Mouse (Mus musculus): ENCODE measurements around the gene Hrc. TPM values are rescaled to one million over a fixed set of nuclear protein-coding genes. Genes with fewer than 3 reads are reported as not detected.

The Hrc gene
- not detected in 2 replicates for polyA plus RNA-seq (2012; ENCODE audit: low replicate concordance)

GRCm38 (mm10) chr7:45335056-45335455, at the start of gene Hrc:
Gene Hrc, plus strand, starts transcription at chr7:45335290.

GRCm38 (mm10) chr7:45333431-45333982, 1.6 kb upstream of the Hrc start, which contains the start of gene Trpm4:
Gene Trpm4, minus strand, starts transcription at chr7:45333780.

GRCm38 (mm10) chr7:45366652-45367019, 31.5 kb downstream of the Hrc start, which contains the start of gene Ppfia3:
Gene Ppfia3, minus strand, starts transcription at chr7:45367019.

DNA sequence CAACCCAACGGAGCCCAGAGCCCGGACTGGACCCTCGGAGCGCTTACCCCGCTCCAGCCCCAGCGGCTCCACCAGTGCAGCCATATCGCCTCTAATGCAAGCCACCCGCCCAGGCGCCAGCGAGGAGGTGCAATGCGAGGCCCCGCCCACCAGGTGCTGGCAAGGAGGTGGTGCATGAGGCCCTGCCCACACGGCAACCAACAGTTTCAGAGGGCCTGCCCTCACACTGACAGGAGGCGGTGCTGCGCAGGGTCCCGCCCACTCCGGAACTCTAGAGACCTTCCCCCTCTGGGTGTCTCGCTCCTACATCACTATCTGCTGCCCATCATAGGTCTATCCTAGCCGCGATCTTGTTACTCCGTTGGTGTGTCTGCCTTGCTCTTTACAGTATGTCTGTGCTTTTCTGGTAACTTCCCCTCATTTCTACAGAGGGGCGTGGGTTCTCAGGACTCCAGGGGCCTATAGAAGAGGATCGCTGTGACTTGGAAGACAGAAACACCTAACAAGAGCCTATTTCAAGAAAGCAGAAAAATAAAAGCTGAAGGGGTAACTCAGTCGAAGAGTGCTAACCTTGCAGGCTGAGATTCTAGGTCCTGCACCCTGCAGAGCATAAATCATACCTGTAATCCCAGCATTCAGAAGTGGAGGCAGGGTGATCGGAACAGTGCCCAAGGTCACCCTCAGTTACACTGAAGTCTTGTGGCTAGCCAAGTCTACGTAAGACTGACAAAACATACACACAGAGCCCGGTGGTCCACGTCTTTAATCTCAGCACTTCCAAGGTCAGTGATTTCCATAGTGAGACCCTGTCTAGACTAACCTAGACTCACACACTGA, 35.6 kb downstream of the Hrc start, which contains the start of gene Lin7b:
TSS of gene Lin7b (minus strand) at position 109 of the 837 bp plus-strand sequence.

Other genes with a start within 250 kb of the Hrc start
- gene Rcn3, start 243.1 kb upstream of the Hrc start, polyA plus RNA-seq (2012; ENCODE audit: low replicate concordance), result 45.4 and 68.2 TPM in 2 replicates
- gene Fcgrt, start 231.4 kb upstream of the Hrc start, polyA plus RNA-seq (2012; ENCODE audit: low replicate concordance), result 210 and 322 TPM in 2 replicates
- gene Rps11, start 210.9 kb upstream of the Hrc start, polyA plus RNA-seq (2012; ENCODE audit: low replicate concordance), result 79.7 and 146 TPM in 2 replicates
- 6,038 and 6,758 TPM in 2 replicates for gene Rpl13a, start 206.5 kb upstream of the Hrc start, polyA plus RNA-seq (2012; ENCODE audit: low replicate concordance)
- 0.59 and 3.0 TPM in 2 replicates for gene Gm45713, start 199.1 kb upstream of the Hrc start, polyA plus RNA-seq (2012; ENCODE audit: low replicate concordance)
- gene Flt3l, start 198.9 kb upstream of the Hrc start, polyA plus RNA-seq (2012; ENCODE audit: low replicate concordance), result 106 and 107 TPM in 2 replicates
- gene Pih1d1, start 181.0 kb upstream of the Hrc start, polyA plus RNA-seq (2012; ENCODE audit: low replicate concordance), result 35.7 and 44.2 TPM in 2 replicates
- 98.2 and 154 TPM in 2 replicates for gene Aldh16a1, start 180.7 kb upstream of the Hrc start, polyA plus RNA-seq (2012; ENCODE audit: low replicate concordance)
- gene Slc17a7, start 171.3 kb upstream of the Hrc start, polyA plus RNA-seq (2012; ENCODE audit: low replicate concordance), result 0.10 and 0.24 TPM in 2 replicates
- 0.10 TPM in 1 of 2 replicates, not detected in the other for gene Gfy, start 155.7 kb upstream of the Hrc start, polyA plus RNA-seq (2012; ENCODE audit: low replicate concordance)
- gene Pth2, start 154.3 kb upstream of the Hrc start, polyA plus RNA-seq (2012; ENCODE audit: low replicate concordance), result not detected in 2 replicates
- 0.47 and 0.54 TPM in 2 replicates for gene Ccdc155, start 130.4 kb upstream of the Hrc start, polyA plus RNA-seq (2012; ENCODE audit: low replicate concordance)
- 13.5 and 29.6 TPM in 2 replicates for gene Dkkl1, start 123.1 kb upstream of the Hrc start, polyA plus RNA-seq (2012; ENCODE audit: low replicate concordance)
- gene Tead2, start 119.5 kb upstream of the Hrc start, polyA plus RNA-seq (2012; ENCODE audit: low replicate concordance), result 0.09 and 0.62 TPM in 2 replicates
- 1,076 and 1,868 TPM in 2 replicates for gene Cd37, start 96.2 kb upstream of the Hrc start, polyA plus RNA-seq (2012; ENCODE audit: low replicate concordance)
- not detected in 2 replicates for gene Slc6a16, start 94.2 kb upstream of the Hrc start, polyA plus RNA-seq (2012; ENCODE audit: low replicate concordance)
- gene Slc6a21, start 57.8 kb upstream of the Hrc start, polyA plus RNA-seq (2012; ENCODE audit: low replicate concordance), result 0.34 and 0.58 TPM in 2 replicates
- 6.9 and 12.1 TPM in 2 replicates for gene Trpm4, start 1.5 kb upstream of the Hrc start, polyA plus RNA-seq (2012; ENCODE audit: low replicate concordance)
- 0.28 and 2.0 TPM in 2 replicates for gene Ppfia3, start 31.7 kb downstream of the Hrc start, polyA plus RNA-seq (2012; ENCODE audit: low replicate concordance)
- 0.53 TPM in 1 of 2 replicates, not detected in the other for gene Lin7b, start 35.3 kb downstream of the Hrc start, polyA plus RNA-seq (2012; ENCODE audit: low replicate concordance)
- gene Snrnp70, start 60.5 kb downstream of the Hrc start, polyA plus RNA-seq (2012; ENCODE audit: low replicate concordance), result 628 and 1,029 TPM in 2 replicates
- gene Kcna7, start 70.4 kb downstream of the Hrc start, polyA plus RNA-seq (2012; ENCODE audit: low replicate concordance), result not detected in 2 replicates
- gene Ntf5, start 78.4 kb downstream of the Hrc start, polyA plus RNA-seq (2012; ENCODE audit: low replicate concordance), result 0.08 and 0.28 TPM in 2 replicates
- not detected in 2 replicates for gene Lhb, start 85.5 kb downstream of the Hrc start, polyA plus RNA-seq (2012; ENCODE audit: low replicate concordance)
- gene Gys1, start 99.6 kb downstream of the Hrc start, polyA plus RNA-seq (2012; ENCODE audit: low replicate concordance), result 15.9 and 25.8 TPM in 2 replicates
- 87.7 and 154 TPM in 2 replicates for gene Ruvbl2, start 102.8 kb downstream of the Hrc start, polyA plus RNA-seq (2012; ENCODE audit: low replicate concordance)
- gene Ftl1, start 124.6 kb downstream of the Hrc start, polyA plus RNA-seq (2012; ENCODE audit: low replicate concordance), result 6,376 and 13,145 TPM in 2 replicates
- gene Bax, start 131.6 kb downstream of the Hrc start, polyA plus RNA-seq (2012; ENCODE audit: low replicate concordance), result 173 and 185 TPM in 2 replicates
- gene Tulp2, start 146.6 kb downstream of the Hrc start, polyA plus RNA-seq (2012; ENCODE audit: low replicate concordance), result not detected in 2 replicates
- not detected in 2 replicates for gene Gm45808, start 151.5 kb downstream of the Hrc start, polyA plus RNA-seq (2012; ENCODE audit: low replicate concordance)
- gene Dhdh, start 153.5 kb downstream of the Hrc start, polyA plus RNA-seq (2012; ENCODE audit: low replicate concordance), result 0.81 and 2.1 TPM in 2 replicates
- gene Nucb1, start 175.1 kb downstream of the Hrc start, polyA plus RNA-seq (2012; ENCODE audit: low replicate concordance), result 224 and 245 TPM in 2 replicates
- 60.5 and 214 TPM in 2 replicates for gene Ppp1r15a, start 191.0 kb downstream of the Hrc start, polyA plus RNA-seq (2012; ENCODE audit: low replicate concordance)
- 0.77 and 1.2 TPM in 2 replicates for gene Plekha4, start 191.0 kb downstream of the Hrc start, polyA plus RNA-seq (2012; ENCODE audit: low replicate concordance)
- gene Hsd17b14, start 219.6 kb downstream of the Hrc start, polyA plus RNA-seq (2012; ENCODE audit: low replicate concordance), result 0.28 and 0.90 TPM in 2 replicates
- gene Bcat2, start 234.9 kb downstream of the Hrc start, polyA plus RNA-seq (2012; ENCODE audit: low replicate concordance), result 14.0 and 38.4 TPM in 2 replicates

All from hematopoietic multipotent progenitor cell, adult 10-12 weeks (in vitro differentiated cells).